Mouse (Mus musculus): Measurements from ENCODE around the gene Kif18b.

- TF ChIP-seq POLR2A (IDR thresholded peaks at IDR 0.05; ENCODE audit: borderline replicate concordance, insufficient read depth, low read length) (no peak), CTCF (IDR thresholded peaks at IDR 0.05; ENCODE audit: borderline replicate concordance, insufficient read depth, low read depth, low read length) (no peak)
These were observed 46.7 kb upstream of the Kif18b start for GRCm38 (mm10) chr11:102971604-102972003.
